Mouse (Mus musculus) MEL (cell line): ENCODE results near the gene Fyco1. TPM values are rescaled to one million over a fixed set of nuclear protein-coding genes. Genes with fewer than 3 reads are reported as not detected.

ENCODE experiments used
- DNase-seq: peaks from one replicate; pipeline ENCODE4 v3.0.0; 2011; ENCODE audit warnings: low read depth, low spot score
- H3K27ac ChIP-seq: 2 replicates; pipeline ENCODE4 v1.5.1; 2012; ENCODE audit warnings: low read depth, mild to moderate bottlenecking, control low read depth, low read length, moderate library complexity; ENCODE audit not compliant: control insufficient read depth
- H3K27me3 ChIP-seq, 2 experiments: fragments of 150-350 bp in 1 of 2; sonication (generic) in 1 of 2; 2 replicates each; pipeline ENCODE4 v1.6.1; 2012; ENCODE audit warnings: low read length in 2 of 2, mild to moderate bottlenecking in 2 of 2, improper control_type of control experiment in 1 of 2, moderate library complexity in 1 of 2; ENCODE audit not compliant: insufficient read depth in 2 of 2, control insufficient read depth in 1 of 2
- H3K36me3 ChIP-seq, 2 experiments: 2 replicates each; pipeline ENCODE4 v1.6.1; 2012 to 2014; ENCODE audit warnings: low read length in 2 of 2, improper control_type of control experiment in 1 of 2, inconsistent platforms in 1 of 2, mild to moderate bottlenecking in 1 of 2; ENCODE audit not compliant: insufficient read depth in 2 of 2, control insufficient read depth in 1 of 2
- H3K4me1 ChIP-seq, 2 experiments: fragments of 150-350 bp in 1 of 2; sonication (generic) in 1 of 2; 2 replicates each; pipeline ENCODE4 v1.6.1; 2012; ENCODE audit warnings: low read length in 2 of 2, improper control_type of control experiment in 1 of 2, mild to moderate bottlenecking in 1 of 2; ENCODE audit not compliant: insufficient read depth in 2 of 2, control insufficient read depth in 1 of 2
- H3K4me3 ChIP-seq, 2 experiments: fragments of 150-350 bp in 1 of 2; sonication (generic) in 1 of 2; 2 replicates each; pipeline ENCODE4 v1.5.1; 2012; ENCODE audit warnings: low read depth in 2 of 2, low read length in 2 of 2, mild to moderate bottlenecking in 2 of 2, moderate library complexity in 2 of 2, control low read depth in 1 of 2, improper control_type of control experiment in 1 of 2; ENCODE audit not compliant: control insufficient read depth in 1 of 2, insufficient read depth in 1 of 2
- H3K79me2 ChIP-seq: 2 replicates; pipeline ENCODE4 v1.6.1; 2012; ENCODE audit warnings: mild to moderate bottlenecking, low read length, moderate library complexity; ENCODE audit not compliant: control insufficient read depth, poor library complexity, insufficient read depth
- H3K9ac ChIP-seq: 2 replicates; pipeline ENCODE4 v1.6.1; 2012; ENCODE audit warnings: low read depth, mild to moderate bottlenecking, control low read depth, low read length, moderate library complexity; ENCODE audit not compliant: control insufficient read depth, poor library complexity, severe bottlenecking
- H3K9me3 ChIP-seq: fragments of 150-350 bp; sonication (generic); replicated peaks from 2 replicates; pipeline ENCODE4 v1.6.1; 2012; ENCODE audit warnings: mild to moderate bottlenecking, low read length, improper control_type of control experiment, moderate library complexity; ENCODE audit not compliant: insufficient read depth
- BHLHE40 ChIP-seq: IDR thresholded peaks from 2 replicates; pipeline ENCODE4 v1.6.1; 2012; ENCODE audit warnings: low read depth, mild to moderate bottlenecking, inconsistent platforms, low read length, improper control_type of control experiment, borderline replicate concordance
- CHD1 ChIP-seq: IDR thresholded peaks from 2 replicates; pipeline ENCODE4 v1.6.1; 2012; ENCODE audit warnings: low read depth, mild to moderate bottlenecking, inconsistent platforms, low read length, improper control_type of control experiment
- E2F4 ChIP-seq: IDR thresholded peaks from 2 replicates; pipeline ENCODE4 v1.6.1; 2011; ENCODE audit warnings: low read depth, low read length, improper control_type of control experiment, borderline replicate concordance
- ELF1 ChIP-seq: IDR thresholded peaks from 2 replicates; pipeline ENCODE4 v1.6.1; 2014; ENCODE audit warnings: low read depth, mild to moderate bottlenecking, inconsistent platforms, low read length, improper control_type of control experiment, moderate library complexity
- EP300 ChIP-seq, 2 experiments: IDR thresholded peaks; 2 replicates each; pipeline ENCODE4 v1.6.1; 2011; ENCODE audit warnings: improper control_type of control experiment in 2 of 2, low read length in 2 of 2, low read depth in 1 of 2, mild to moderate bottlenecking in 1 of 2
- GABPA ChIP-seq: IDR thresholded peaks from 2 replicates; pipeline ENCODE4 v1.6.1; 2012; ENCODE audit warnings: low read depth, mild to moderate bottlenecking, inconsistent platforms, low read length, improper control_type of control experiment, moderate library complexity
- GATA1 ChIP-seq: IDR thresholded peaks from 2 replicates; pipeline ENCODE4 v1.6.1; 2011; ENCODE audit warnings: low read depth, low read length, improper control_type of control experiment
- JUND ChIP-seq: IDR thresholded peaks from 2 replicates; pipeline ENCODE4 v1.6.1; 2011; ENCODE audit warnings: low read depth, mild to moderate bottlenecking, improper control_type of control experiment, low read length
- KAT2A ChIP-seq: conservative IDR thresholded peaks from 2 replicates; pipeline ENCODE4 v1.6.1; 2012; ENCODE audit warnings: low read depth, low read length, improper control_type of control experiment, inconsistent platforms
- MAFK ChIP-seq: IDR thresholded peaks from 2 replicates; pipeline ENCODE4 v1.6.1; 2011; ENCODE audit warnings: low read depth, mild to moderate bottlenecking, low read length, improper control_type of control experiment, borderline replicate concordance
- MYB ChIP-seq: IDR thresholded peaks from 2 replicates; pipeline ENCODE4 v1.6.1; 2011; ENCODE audit warnings: mild to moderate bottlenecking, low read depth, low read length, improper control_type of control experiment
- MYC ChIP-seq: IDR thresholded peaks from 2 replicates; pipeline ENCODE4 v1.6.1; 2011; ENCODE audit warnings: low read depth, mild to moderate bottlenecking, low read length, improper control_type of control experiment, moderate library complexity
- NELFE ChIP-seq: IDR thresholded peaks from 2 replicates; pipeline ENCODE4 v1.6.1; 2011; ENCODE audit warnings: low read depth, low read length, improper control_type of control experiment
- NRF1 ChIP-seq: IDR thresholded peaks from 2 replicates; pipeline ENCODE4 v1.6.1; 2014; ENCODE audit warnings: low read depth, mild to moderate bottlenecking, inconsistent platforms, low read length, improper control_type of control experiment, moderate library complexity; ENCODE audit not compliant: poor library complexity, insufficient read depth, severe bottlenecking
- POLR2A ChIP-seq, 2 experiments: IDR thresholded peaks; 2 replicates each; pipeline ENCODE4 v1.6.1; 2011 to 2012; ENCODE audit warnings: low read length in 2 of 2, mild to moderate bottlenecking in 2 of 2, control low read depth in 1 of 2, improper control_type of control experiment in 1 of 2, low read depth in 1 of 2, moderate library complexity in 1 of 2; ENCODE audit not compliant: control insufficient read depth in 1 of 2, insufficient read depth in 1 of 2, poor library complexity in 1 of 2
- SIN3A ChIP-seq: IDR thresholded peaks from 2 replicates; pipeline ENCODE4 v1.6.1; 2012; ENCODE audit warnings: low read length, improper control_type of control experiment, inconsistent platforms
- TAL1 ChIP-seq: IDR thresholded peaks from 2 replicates; pipeline ENCODE4 v1.6.1; 2012; ENCODE audit warnings: mild to moderate bottlenecking, inconsistent platforms, low read length, moderate library complexity, mixed read lengths
- USF1 ChIP-seq: IDR thresholded peaks from 2 replicates; pipeline ENCODE4 v1.6.1; 2014; ENCODE audit warnings: low read depth, mild to moderate bottlenecking, inconsistent platforms, low read length, improper control_type of control experiment, moderate library complexity
- ZMIZ1 ChIP-seq: IDR thresholded peaks from 2 replicates; pipeline ENCODE4 v1.6.1; 2012; ENCODE audit warnings: low read depth, mild to moderate bottlenecking, inconsistent platforms, low read length, improper control_type of control experiment, moderate library complexity
- ZNF384 ChIP-seq: IDR thresholded peaks from 2 replicates; pipeline ENCODE4 v1.6.1; 2012; ENCODE audit warnings: low read depth, mild to moderate bottlenecking, inconsistent platforms, low read length, improper control_type of control experiment
- polyA plus RNA-seq, 2 experiments: library from polyadenylated mRNA; stranded (reverse) in 1 of 2; unstranded in 1 of 2; fragments of >175 nt in 1 of 2; fragments of >200 nt in 1 of 2; gene quantifications; 2 replicates each; pipeline versions ENCODE4 v1.2.1 to v1.2.4; 2012; ENCODE audit warnings: low replicate concordance in 2 of 2, low read depth in 1 of 2; ENCODE audit not compliant: insufficient read length in 2 of 2, insufficient read depth in 1 of 2, missing spikeins in 1 of 2
- total RNA-seq: library from RNA; depleted of rRNA; stranded (reverse); fragments of 300-350 nt; gene quantifications from 2 replicates; pipeline ENCODE4 v1.2.3, GENCODE M21; 2012

Gene Fyco1
- total and polyA plus RNA-seq, 3 experiments, result 1.2 to 2.7 TPM; not detected in 1

- peaks cover 2 to 7% of the 10 kb centered on the region in 2 experiments; a peak in 3 of 4 replicates for H3K36me3 ChIP-seq
- DNase-seq, result peak; percentile 42
- peaks cover 0 to 3% of the 10 kb centered on the region in 2 experiments; a peak in 2 of 4 replicates for H3K4me1 ChIP-seq
- no peak for TF ChIP-seq KAT2A
- TF ChIP-seq MYC, result no peak
- no peak for TF ChIP-seq BHLHE40
- no peak for TF ChIP-seq GABPA
- TF ChIP-seq EP300 (IDR thresholded peaks at IDR 0.05; ENCODE audit: low read depth in 1 of 2, low read length in 2 of 2), result no peak
- no peak for TF ChIP-seq JUND
- no peak for TF ChIP-seq NELFE
- no peak for TF ChIP-seq SIN3A
- TF ChIP-seq POLR2A (IDR thresholded peaks at IDR 0.05; ENCODE audit: control insufficient read depth in 1 of 2, insufficient read depth in 1 of 2, low read depth in 1 of 2, low read length in 2 of 2, poor library complexity in 1 of 2), result no peak
- TF ChIP-seq MAFK, result no peak
- TF ChIP-seq E2F4, result no peak
- no peak for TF ChIP-seq ELF1
- no peak for TF ChIP-seq CHD1
- no peak for TF ChIP-seq USF1
- no peak for TF ChIP-seq GATA1
- no peak for TF ChIP-seq NRF1
- TF ChIP-seq MYB, result no peak
- TF ChIP-seq TAL1, result no peak
- no peak for TF ChIP-seq ZNF384
- H3K4me3 ChIP-seq, result no peak overlapping the region
- H3K27ac ChIP-seq, result no peak overlapping the region
- H3K79me2 ChIP-seq, result no peaks in the 10 kb centered on the region
- H3K9me3 ChIP-seq, result no peaks in the 10 kb centered on the region
- no peaks in the 10 kb centered on the region for H3K27me3 ChIP-seq
- H3K9ac ChIP-seq, result no peak overlapping the region
These were observed 11.5 kb downstream of the Fyco1 start for GRCm38 (mm10) chr9:123840243-123840642.

DNA sequence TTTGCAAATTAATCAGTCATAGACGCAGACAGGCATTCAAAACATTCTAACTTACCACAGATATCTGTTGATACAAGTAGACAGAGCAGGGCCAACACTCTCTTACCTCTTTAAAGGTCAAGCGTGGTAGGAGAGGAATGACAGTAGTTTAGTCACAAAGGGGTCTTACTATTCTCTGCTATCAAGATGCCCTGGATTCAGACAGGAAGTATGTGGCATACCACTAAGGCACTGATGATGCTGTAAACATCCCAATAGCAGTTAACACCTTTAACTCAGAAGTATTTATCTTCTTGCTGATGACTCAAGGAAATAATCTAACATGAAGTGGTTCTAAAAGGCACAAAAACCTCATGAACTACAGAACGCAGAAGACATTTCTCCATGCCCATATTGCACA lies 15.8 kb downstream of the Fyco1 start:
- H3K36me3 ChIP-seq, result peaks cover 2% of the 10 kb centered on the region in 2 experiments; a peak in 3 of 4 replicates
- no peak for DNase-seq

More for the DNA sequence above, 15.8 kb downstream of the Fyco1 start:
- Histone ChIP-seq H3K27ac (no peak overlapping the region), H3K9ac (no peak overlapping the region), H3K9me3 (no peaks in the 10 kb centered on the region)
- TF ChIP-seq ZMIZ1 (no peak), TAL1 (no peak), POLR2A (IDR thresholded peaks at IDR 0.05; ENCODE audit: control insufficient read depth in 1 of 2, insufficient read depth in 1 of 2, low read depth in 1 of 2, low read length in 2 of 2, poor library complexity in 1 of 2) (no peak), EP300 (IDR thresholded peaks at IDR 0.05; ENCODE audit: low read depth in 1 of 2, low read length in 2 of 2) (no peak), ELF1 (no peak), MYB (no peak), GABPA (no peak)
- TF ChIP-seq, all 39 proteins: peak for 0
- Histone ChIP-seq H3K27me3 (no peaks in the 10 kb centered on the region), H3K79me2 (no peaks in the 10 kb centered on the region), H3K4me1 (no peaks in the 10 kb centered on the region), H3K4me3 (no peak overlapping the region)
